Mouse (Mus musculus): ENCODE results near the gene Gstm5. TPM values are rescaled to one million over a fixed set of nuclear protein-coding genes. Genes with fewer than 3 reads are reported as not detected.
A peak's percentile ranks its signal among the peaks of the same experiment; 100 is the strongest.
"Not testable (repeated sequence)": the region's sequence is repeated elsewhere in the genome, so short reads cannot be mapped to it uniquely, and the experiment has no call there.

Gstm5 gene
- polyA plus RNA-seq, 1 experiment from 2014 or later, result 172 TPM

DNA sequence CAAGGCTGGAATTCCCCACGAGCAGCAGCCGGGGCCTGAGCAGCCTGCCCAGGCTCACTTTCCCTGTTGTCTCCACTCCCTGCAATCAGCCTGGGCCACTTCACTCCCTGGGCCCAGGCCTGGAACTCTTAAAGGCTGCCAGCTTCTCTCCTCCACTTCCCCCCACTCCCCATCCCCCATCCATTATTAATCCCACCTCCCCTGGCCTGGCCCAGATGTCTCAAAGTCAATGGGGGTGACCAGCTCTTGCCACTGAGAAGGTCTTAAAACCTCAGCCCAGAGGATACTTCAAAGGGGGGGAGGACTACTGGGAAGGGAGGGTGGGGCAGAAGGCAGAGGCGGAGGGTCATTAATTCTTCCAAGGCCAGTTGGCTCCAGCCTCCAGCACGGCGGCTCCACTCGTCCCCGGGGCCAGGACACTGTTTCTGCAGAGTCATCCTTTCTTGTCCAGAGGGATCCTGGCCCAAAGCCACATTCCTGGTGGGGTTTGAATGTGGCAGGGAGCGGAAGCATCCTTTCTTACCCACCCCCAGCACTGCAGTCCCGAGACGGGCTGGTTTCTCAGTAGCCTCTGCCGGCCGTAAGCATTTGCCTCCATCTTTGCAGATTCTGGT is 45.1 kb upstream of the Gstm5 start:
- Histone ChIP-seq H3K9ac (ENCODE audit: low read depth, low read length) (no peak overlapping the region), H3K4me3 (ENCODE audit: low read depth, low read length) (no peak overlapping the region), H3K4me1 (replicated peaks; ENCODE audit: control insufficient read depth, insufficient read depth, low read length) (no peaks in the 10 kb centered on the region), H3K4me2 (replicated peaks; ENCODE audit: low read depth) (0 out of 2 replicates have a peak overlapping the region, but pooled peaks have one; percentile 21), H3K36me3 (ENCODE audit: control insufficient read depth, insufficient read depth) (no peaks in the 10 kb centered on the region), H3K27ac (ENCODE audit: low read depth, low read length) (0 out of 2 replicates have a peak overlapping the region, but pooled peaks have one; percentile 7), H3K27me3 (replicated peaks; ENCODE audit: control insufficient read depth, insufficient read depth, low read length) (no peaks in the 10 kb centered on the region), H3K9me3 (ENCODE audit: control insufficient read depth) (no peaks in the 10 kb centered on the region)
- WGBS, result 31% methylated on average over 12 of the region's 12 CpGs
- TF ChIP-seq CTCF (IDR thresholded peaks at IDR 0.05; ENCODE audit: low read depth), result no peak
- peak; percentile 31; the same call in 1 of the 2 replicates for ATAC-seq

DNA sequence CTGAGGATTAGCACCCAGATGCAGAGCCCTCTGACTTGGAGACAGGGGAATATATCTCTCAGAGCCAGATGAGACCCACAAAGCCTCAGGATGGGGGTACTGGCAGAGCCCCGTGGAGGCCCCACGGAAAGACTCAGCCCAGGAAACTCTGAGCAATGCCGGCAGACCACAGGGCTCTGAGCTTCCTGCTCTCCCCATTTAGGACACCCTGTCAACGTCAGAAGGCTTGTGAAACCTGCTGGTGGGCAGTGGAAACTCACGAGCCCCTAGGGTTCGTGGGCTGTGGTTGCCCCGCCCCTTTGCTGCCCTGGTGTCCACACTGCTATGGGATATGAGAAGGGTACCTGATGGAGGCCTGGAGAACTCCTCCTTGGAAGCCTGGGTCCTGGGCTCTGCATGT is 42.8 kb upstream of the Gstm5 start:
- H3K36me3 ChIP-seq (ENCODE audit: control insufficient read depth, insufficient read depth), result no peaks in the 10 kb centered on the region
- no peaks in the 10 kb centered on the region for H3K9me3 ChIP-seq (ENCODE audit: control insufficient read depth)
- H3K4me3 ChIP-seq (ENCODE audit: low read depth, low read length), result no peak overlapping the region
- no peak overlapping the region for H3K27ac ChIP-seq (ENCODE audit: low read depth, low read length)
- H3K4me1 ChIP-seq (replicated peaks; ENCODE audit: control insufficient read depth, insufficient read depth, low read length), result no peaks in the 10 kb centered on the region
- H3K4me2 ChIP-seq (replicated peaks; ENCODE audit: low read depth), result no peak overlapping the region
- 0 out of 2 replicates have a peak, but pooled peaks cover 5% of the 10 kb centered on the region for H3K27me3 ChIP-seq (replicated peaks; ENCODE audit: control insufficient read depth, insufficient read depth, low read length)
- no peak for ATAC-seq
- no peak overlapping the region for H3K9ac ChIP-seq (ENCODE audit: low read depth, low read length)
- TF ChIP-seq CTCF (IDR thresholded peaks at IDR 0.05; ENCODE audit: low read depth), result no peak
- 60% methylated on average over 7 of the region's 7 CpGs for WGBS

DNA sequence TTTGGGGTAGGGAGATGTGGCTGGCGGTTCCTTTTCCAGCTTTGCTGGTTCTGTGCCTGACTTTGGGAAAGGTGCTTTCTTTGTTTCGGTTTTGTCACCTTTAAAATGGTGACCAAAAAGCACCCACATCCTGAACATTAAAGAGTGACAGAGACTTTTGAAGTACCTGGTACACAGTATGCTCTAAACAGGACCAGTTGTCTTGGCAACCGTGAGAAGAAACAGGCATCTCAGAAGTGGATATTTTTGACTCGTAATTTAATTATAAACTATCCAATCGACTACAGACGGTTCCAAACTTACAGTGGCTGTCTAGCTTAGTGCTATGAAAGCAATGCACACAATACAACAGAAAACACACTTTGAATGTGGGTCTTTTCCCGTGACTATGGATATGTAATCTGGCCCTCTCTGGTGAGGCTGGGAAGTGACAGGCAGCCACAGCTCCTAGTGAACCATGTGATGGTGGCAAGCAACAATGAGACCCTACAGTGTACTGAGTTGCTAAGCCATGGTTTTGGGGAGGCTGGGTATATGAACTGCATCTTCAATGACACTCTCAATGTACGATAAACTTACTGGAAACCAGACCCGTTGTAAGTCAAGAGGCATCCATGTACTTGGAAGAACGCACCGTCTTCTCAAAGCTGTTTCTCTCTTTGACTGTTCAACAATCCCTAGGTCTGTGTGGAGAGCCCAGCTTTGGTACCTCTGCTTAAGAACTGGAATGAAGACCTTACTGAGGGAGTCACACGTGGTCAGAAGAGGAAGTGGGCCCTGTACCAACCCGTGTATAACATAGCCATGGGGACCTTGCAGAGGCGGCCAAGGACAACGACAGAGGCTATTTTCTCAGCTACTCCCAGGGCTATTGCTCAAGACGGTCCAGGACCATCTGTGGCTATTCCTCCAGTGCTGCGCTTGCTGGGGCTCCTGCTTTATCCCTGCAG is 42.1 kb upstream of the Gstm5 start:
- H3K27ac ChIP-seq (ENCODE audit: low read depth, low read length), result no peak overlapping the region
- 0 out of 2 replicates have a peak, but pooled peaks have one; percentile 13 for TF ChIP-seq CTCF (IDR thresholded peaks at IDR 0.05; ENCODE audit: low read depth)
- H3K9me3 ChIP-seq (ENCODE audit: control insufficient read depth), result no peaks in the 10 kb centered on the region
- H3K4me3 ChIP-seq (ENCODE audit: low read depth, low read length), result no peak overlapping the region
- no peaks in the 10 kb centered on the region for H3K36me3 ChIP-seq (ENCODE audit: control insufficient read depth, insufficient read depth)
- no peak overlapping the region for H3K4me2 ChIP-seq (replicated peaks; ENCODE audit: low read depth)
- no peak for ATAC-seq
- 0 out of 2 replicates have a peak, but pooled peaks cover 5% of the 10 kb centered on the region for H3K27me3 ChIP-seq (replicated peaks; ENCODE audit: control insufficient read depth, insufficient read depth, low read length)
- H3K9ac ChIP-seq (ENCODE audit: low read depth, low read length), result no peak overlapping the region
- 78% methylated on average over 17 of the region's 17 CpGs for WGBS
- no peaks in the 10 kb centered on the region for H3K4me1 ChIP-seq (replicated peaks; ENCODE audit: control insufficient read depth, insufficient read depth, low read length)

DNA sequence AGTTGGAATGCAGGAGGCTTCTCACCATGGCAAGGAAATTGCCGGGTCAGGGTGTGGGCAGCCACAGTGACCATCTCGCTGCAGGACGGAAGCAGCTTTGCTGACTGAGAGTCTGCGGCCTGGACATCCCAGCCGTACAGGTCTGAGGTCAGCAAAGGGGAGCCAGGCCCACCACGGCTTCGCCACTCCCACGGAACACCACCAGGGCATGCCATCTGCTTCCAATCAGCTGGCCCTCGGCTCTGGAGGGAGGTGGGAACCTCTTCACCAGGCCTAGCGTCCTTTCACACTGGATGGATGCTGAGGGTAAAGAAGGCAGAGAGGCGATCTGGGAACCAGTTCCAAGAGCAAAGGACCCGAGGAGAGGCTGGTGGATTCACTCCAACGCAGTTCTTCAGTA is 40.3 kb upstream of the Gstm5 start:
- Histone ChIP-seq H3K27me3 (replicated peaks; ENCODE audit: control insufficient read depth, insufficient read depth, low read length) (0 out of 2 replicates have a peak, but pooled peaks cover 5% of the 10 kb centered on the region), H3K4me3 (ENCODE audit: low read depth, low read length) (no peak overlapping the region), H3K36me3 (ENCODE audit: control insufficient read depth, insufficient read depth) (no peaks in the 10 kb centered on the region), H3K27ac (ENCODE audit: low read depth, low read length) (no peak overlapping the region), H3K4me1 (replicated peaks; ENCODE audit: control insufficient read depth, insufficient read depth, low read length) (no peaks in the 10 kb centered on the region), H3K4me2 (replicated peaks; ENCODE audit: low read depth) (no peak overlapping the region), H3K9ac (ENCODE audit: low read depth, low read length) (no peak overlapping the region), H3K9me3 (ENCODE audit: control insufficient read depth) (no peaks in the 10 kb centered on the region)
- 90% methylated on average over 13 of the region's 13 CpGs for WGBS
- ATAC-seq, result no peak
- no peak for TF ChIP-seq CTCF (IDR thresholded peaks at IDR 0.05; ENCODE audit: low read depth)

DNA sequence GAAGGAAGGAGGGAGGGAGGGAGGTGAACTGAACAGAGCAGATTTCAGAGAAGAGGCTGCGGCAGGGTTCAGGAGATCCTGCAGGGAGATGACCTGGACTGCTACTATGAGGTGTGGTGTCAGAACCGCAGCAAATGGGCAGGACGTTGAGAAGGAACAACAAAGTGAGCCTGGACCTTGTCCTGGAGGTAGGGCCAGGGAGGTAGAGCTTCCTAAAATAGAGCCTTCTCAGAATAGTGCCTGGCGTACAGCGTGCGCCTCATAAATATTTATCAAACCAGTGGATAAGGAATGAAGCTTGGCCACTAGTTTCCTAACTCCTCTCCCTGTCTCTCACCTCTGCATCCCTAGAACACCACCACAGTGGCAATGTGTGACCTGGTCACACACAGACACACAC is 38.0 kb upstream of the Gstm5 start:
- no peak for TF ChIP-seq CTCF (IDR thresholded peaks at IDR 0.05; ENCODE audit: low read depth)
- no peak for ATAC-seq
- H3K4me1 ChIP-seq (replicated peaks; ENCODE audit: control insufficient read depth, insufficient read depth, low read length), result no peaks in the 10 kb centered on the region
- H3K4me2 ChIP-seq (replicated peaks; ENCODE audit: low read depth), result no peak overlapping the region
- no peaks in the 10 kb centered on the region for H3K36me3 ChIP-seq (ENCODE audit: control insufficient read depth, insufficient read depth)
- H3K9me3 ChIP-seq (ENCODE audit: control insufficient read depth), result no peaks in the 10 kb centered on the region
- WGBS, result 34% methylated on average over 6 of the region's 6 CpGs
- H3K9ac ChIP-seq (ENCODE audit: low read depth, low read length), result no peak overlapping the region
- 0 out of 2 replicates have a peak, but pooled peaks cover 5% of the 10 kb centered on the region for H3K27me3 ChIP-seq (replicated peaks; ENCODE audit: control insufficient read depth, insufficient read depth, low read length)
- no peak overlapping the region for H3K27ac ChIP-seq (ENCODE audit: low read depth, low read length)
- no peak overlapping the region for H3K4me3 ChIP-seq (ENCODE audit: low read depth, low read length)

DNA sequence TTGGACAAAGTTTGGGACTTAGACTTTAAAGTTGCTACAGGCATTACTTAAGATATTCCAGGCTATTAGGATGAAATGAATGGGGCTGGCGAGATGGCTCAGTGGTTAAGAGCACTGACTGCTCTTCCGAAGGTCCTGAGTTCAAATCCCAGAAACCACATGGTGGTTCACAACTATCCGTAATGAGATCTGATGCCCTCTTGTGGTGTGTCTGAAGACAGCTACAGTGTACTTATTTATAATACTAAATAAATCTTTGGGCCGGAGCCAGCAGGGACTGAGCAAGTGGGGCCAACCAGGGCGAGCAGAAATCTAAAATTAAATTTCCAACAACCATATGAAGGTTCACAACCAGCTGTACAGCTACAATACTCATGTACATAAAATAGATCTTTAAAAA is 34.1 kb upstream of the Gstm5 start:
- not testable (repeated sequence) for H3K4me2 ChIP-seq (replicated peaks; ENCODE audit: low read depth); H3K9me3 ChIP-seq (ENCODE audit: control insufficient read depth); H3K36me3 ChIP-seq (ENCODE audit: control insufficient read depth, insufficient read depth); H3K27ac ChIP-seq (ENCODE audit: low read depth, low read length); H3K27me3 ChIP-seq (replicated peaks; ENCODE audit: control insufficient read depth, insufficient read depth, low read length); ATAC-seq; H3K9ac ChIP-seq (ENCODE audit: low read depth, low read length); H3K4me1 ChIP-seq (replicated peaks; ENCODE audit: control insufficient read depth, insufficient read depth, low read length); H3K4me3 ChIP-seq (ENCODE audit: low read depth, low read length)
- 76% methylated on average over 5 of the region's 5 CpGs for WGBS
